Mouse (Mus musculus) thymus, postnatal 0 days (tissue): Measurements from ENCODE around the gene Vps37b. TPM values are rescaled to one million over a fixed set of nuclear protein-coding genes. Genes with fewer than 3 reads are reported as not detected.

ENCODE experiments used
- microRNA-seq: library from miRNA; unstranded; fragments of <30 nt; microRNA quantifications from one replicate; pipeline ENCODE4, GENCODE M21; 2016; ENCODE audit warnings: borderline number of aligned reads
- polyA plus RNA-seq: library from polyadenylated mRNA; unstranded; fragments of >200 nt; fragmentation: Nextera tagmentation; extraction: Ambion mirVana; gene quantifications from 2 replicates; pipeline ENCODE4 v1.2.1, GENCODE M21; 2015

Gene Vps37b
- polyA plus RNA-seq, 1 experiment from 2014 or later = 32.8 TPM

Small RNA genes lying within 50 kb of the gene (microRNA-seq; reads per million reads assigned to microRNA genes)
- gene Mir7032 = not detected

Other genes starting within 250 kb of the Vps37b start
- gene Hcar2, start 166.8 kb downstream of the Vps37b start, polyA plus RNA-seq = 0.45 and 1.0 TPM in 2 replicates
- gene Hcar1, start 152.2 kb downstream of the Vps37b start, polyA plus RNA-seq = 0.27 and 0.38 TPM in 2 replicates
- 141 and 142 TPM in 2 replicates for gene Denr, start 125.1 kb downstream of the Vps37b start, polyA plus RNA-seq
- gene Gm43518, start 104.9 kb downstream of the Vps37b start, polyA plus RNA-seq = 1.0 and 1.5 TPM in 2 replicates
- gene Ccdc62, start 101.6 kb downstream of the Vps37b start, polyA plus RNA-seq = 7.3 and 8.0 TPM in 2 replicates
- 9.8 and 11.0 TPM in 2 replicates for gene Hip1r, start 58.6 kb downstream of the Vps37b start, polyA plus RNA-seq
- 38.3 and 39.3 TPM in 2 replicates for gene Abcb9, start 63.5 kb upstream of the Vps37b start, polyA plus RNA-seq
- 35.6 and 41.8 TPM in 2 replicates for gene Ogfod2, start 80.0 kb upstream of the Vps37b start, polyA plus RNA-seq
- gene Arl6ip4, start 83.8 kb upstream of the Vps37b start, polyA plus RNA-seq = 132 and 146 TPM in 2 replicates
- 22.6 and 33.9 TPM in 2 replicates for gene Pitpnm2, start 217.5 kb upstream of the Vps37b start, polyA plus RNA-seq